Mouse (Mus musculus): ENCODE measurements around the gene Gnaz. TPM values are rescaled to one million over a fixed set of nuclear protein-coding genes. Genes with fewer than 3 reads are reported as not detected.

The Gnaz gene
- total RNA-seq, 2 experiments from 2014 or later, result 137 to 144 TPM

- peak; percentile 34 to 53 for DNase-seq (ENCODE audit: low spot score in 2 of 2)
Observed at GRCm38 (mm10) chr10:75061341-75062188, 94.6 kb downstream of the Gnaz start.

- DNase-seq (ENCODE audit: low spot score in 2 of 2), result peak in 1 of 2 experiments; percentile 54
Observed at GRCm38 (mm10) chr10:75062189-75062561, 95.2 kb downstream of the Gnaz start.

GRCm38 (mm10) chr10:75062621-75063020, 95.6 kb downstream of the Gnaz start:
- DNase-seq (ENCODE audit: low spot score in 2 of 2), result no peak

- DNase-seq (ENCODE audit: low spot score in 2 of 2), result no peak
Observed at GRCm38 (mm10) chr10:75063301-75063965, 96.5 kb downstream of the Gnaz start.

GRCm38 (mm10) chr10:75065691-75066090, 98.7 kb downstream of the Gnaz start:
- no peak for DNase-seq (ENCODE audit: low spot score in 2 of 2)

Other genes with a start within 250 kb of the Gnaz start
- gene Rsph14, start 65.4 kb downstream of the Gnaz start, total RNA-seq (2021), result 1 to 10 TPM in 1 of 2 experiments, under 1 TPM in 1; 0.50 to 1.1 TPM
- gene Rab36, start 69.9 kb downstream of the Gnaz start, total RNA-seq (2021), result 10 to 100 TPM; 31.4 to 40.3 TPM
- 10 to 100 TPM; 71.2 to 76.3 TPM for gene Bcr, start 93.4 kb downstream of the Gnaz start, total RNA-seq (2021)
- 10 to 100 TPM; 45.9 to 47.3 TPM for gene Specc1l, start 244.9 kb downstream of the Gnaz start, total RNA-seq (2021)

Data from layer of hippocampus, postnatal 10 days (tissue).